Mouse (Mus musculus) C2C12 (cell line): ENCODE results near the gene Sdk1.

Experiments used
- CTCF ChIP-seq: IDR thresholded peaks from one replicate; pipeline ENCODE4 v1.5.1; 2011; ENCODE audit not compliant: control insufficient read depth, insufficient read depth, insufficient read length
- MAX ChIP-seq: IDR thresholded peaks from one replicate; pipeline ENCODE4 v1.6.1; 2011; ENCODE audit warnings: mild to moderate bottlenecking, control low read depth
- MYOD1 ChIP-seq: IDR thresholded peaks from one replicate; pipeline ENCODE4 v1.6.1; 2011; ENCODE audit warnings: low read depth; ENCODE audit not compliant: control insufficient read depth, insufficient read length
- USF1 ChIP-seq: IDR thresholded peaks from one replicate; pipeline ENCODE4 v1.6.1; 2011; ENCODE audit warnings: low read depth, mild to moderate bottlenecking, control low read depth, moderate library complexity

- TF ChIP-seq MYOD1 (no peak), CTCF (no peak), USF1 (no peak), MAX (no peak)
Observed at GRCm38 (mm10) chr5:141910886-141911285, 669.6 kb downstream of the Sdk1 start.
